In the genomic region with DNA sequence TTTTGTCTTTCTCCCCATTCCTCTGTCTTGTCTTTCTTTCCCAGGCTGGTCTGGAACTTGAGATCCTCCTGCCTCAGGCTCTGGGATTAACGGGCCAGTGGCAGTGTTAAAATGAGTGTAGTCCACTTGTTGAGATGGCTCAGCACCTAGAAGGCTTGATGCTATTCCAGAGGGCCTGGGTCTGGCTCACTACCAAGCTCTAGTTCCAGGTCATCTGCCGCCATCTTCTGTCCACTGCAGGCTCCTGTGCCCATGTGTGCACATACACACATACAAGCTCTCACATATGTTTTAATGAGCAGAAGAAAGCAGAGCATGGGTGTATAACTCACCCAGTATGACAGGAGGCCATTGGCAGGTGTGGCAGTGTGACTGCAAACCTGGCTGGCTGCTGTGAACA, we compare ENCODE assay signal across 7 mouse cellular contexts. TPM values are rescaled to one million over a fixed set of nuclear protein-coding genes. Genes with fewer than 3 reads are reported as not detected.
DNase-seq lines count a peak whose midpoint lies in the region; ATAC-seq and TF ChIP-seq lines count a peak whose summit lies in the region.

No protein-coding gene starts in this region.

- H3K4me3 ChIP-seq in hindbrain, embryonic 13.5 days: peak overlapping the region; percentile 56
- no peak overlapping the region for H3K4me3 ChIP-seq in hindbrain, embryonic 11.5 days (ENCODE audit: low read depth, low read length)
- peak overlapping the region; percentile 4; the same call in 1 of the 2 replicates for H3K4me3 ChIP-seq in hindbrain, embryonic 15.5 days
- no peak overlapping the region for H3K4me3 ChIP-seq in stomach, postnatal 0 days (ENCODE audit: low read depth, low read length)

- WGBS in hindbrain, embryonic 13.5 days: 89% methylated on average over 2 of the region's 2 CpGs
- 93% methylated on average over 2 of the region's 2 CpGs for WGBS in hindbrain, embryonic 11.5 days
- 82% methylated on average over 2 of the region's 2 CpGs for WGBS in hindbrain, embryonic 15.5 days
- 67% methylated on average over 2 of the region's 2 CpGs for WGBS in stomach, postnatal 0 days

- peak overlapping the region; percentile 43; the same call in 1 of the 2 replicates for H3K9ac ChIP-seq in hindbrain, embryonic 13.5 days
- H3K9ac ChIP-seq in hindbrain, embryonic 11.5 days (ENCODE audit: low read depth, low read length): no peak overlapping the region
- no peak overlapping the region for H3K9ac ChIP-seq in hindbrain, embryonic 15.5 days
- H3K9ac ChIP-seq in stomach, postnatal 0 days (ENCODE audit: low read length): no peak overlapping the region

- peak; percentile 38; the same call in 1 of the 2 replicates for TF ChIP-seq CTCF in stomach, postnatal 0 days (IDR thresholded peaks at IDR 0.05; ENCODE audit: low read depth)

- TF ChIP-seq EP300 in stomach, postnatal 0 days (optimal IDR thresholded peaks at IDR 0.05): no peak

- peak overlapping the region; percentile 81 for H3K4me2 ChIP-seq in hindbrain, embryonic 13.5 days
- no peak overlapping the region for H3K4me2 ChIP-seq in hindbrain, embryonic 11.5 days (replicated peaks; ENCODE audit: low read depth, low read length)
- H3K4me2 ChIP-seq in hindbrain, embryonic 15.5 days: peak overlapping the region; percentile 90
- no peak overlapping the region for H3K4me2 ChIP-seq in stomach, postnatal 0 days (replicated peaks; ENCODE audit: low read depth)

- peak overlapping the region; percentile 78 for H3K27ac ChIP-seq in hindbrain, embryonic 13.5 days
- no peak overlapping the region for H3K27ac ChIP-seq in hindbrain, embryonic 11.5 days (ENCODE audit: low read depth, low read length)
- H3K27ac ChIP-seq in hindbrain, embryonic 15.5 days (replicated peaks): peak overlapping the region; percentile 70
- peak overlapping the region; percentile 56 for H3K27ac ChIP-seq in stomach, postnatal 0 days (replicated peaks)

- no peak for ATAC-seq in hindbrain, embryonic 13.5 days (ENCODE audit: low FRiP score)
- ATAC-seq in hindbrain, embryonic 11.5 days (ENCODE audit: low FRiP score): no peak
- ATAC-seq in hindbrain, embryonic 15.5 days (ENCODE audit: low FRiP score, low read depth): no peak
- ATAC-seq in stomach, postnatal 0 days (ENCODE audit: low FRiP score, low TSS enrichment): no peak

- no peak for DNase-seq in hindbrain, embryonic 11.5 days (ENCODE audit: low spot score)
- peak; percentile 14 for DNase-seq in retina, postnatal 1 day
- no peak for DNase-seq in retina, embryonic 14.5 days (ENCODE audit: low spot score)
- DNase-seq in stomach, postnatal 0 days (ENCODE audit: low spot score): no peak
- no peak for DNase-seq in lung, postnatal 25 days (ENCODE audit: low spot score)

- H3K9me3 ChIP-seq in hindbrain, embryonic 13.5 days: no peaks in the 10 kb centered on the region
- H3K9me3 ChIP-seq in hindbrain, embryonic 11.5 days (ENCODE audit: control insufficient read depth, low read length): no peaks in the 10 kb centered on the region
- H3K9me3 ChIP-seq in hindbrain, embryonic 15.5 days: no peaks in the 10 kb centered on the region
- no peaks in the 10 kb centered on the region for H3K9me3 ChIP-seq in stomach, postnatal 0 days (ENCODE audit: control insufficient read depth, low read length)

- H3K36me3 ChIP-seq in hindbrain, embryonic 13.5 days: no peaks in the 10 kb centered on the region; the same call in 1 of the 2 replicates
- no peaks in the 10 kb centered on the region for H3K36me3 ChIP-seq in hindbrain, embryonic 11.5 days (ENCODE audit: control insufficient read depth, insufficient read depth, low read length)
- H3K36me3 ChIP-seq in hindbrain, embryonic 15.5 days: no peaks in the 10 kb centered on the region
- no peaks in the 10 kb centered on the region for H3K36me3 ChIP-seq in stomach, postnatal 0 days (ENCODE audit: control insufficient read depth, insufficient read depth, low read length)

- peaks cover 18% of the 10 kb centered on the region for H3K27me3 ChIP-seq in hindbrain, embryonic 13.5 days
- peaks cover 9% of the 10 kb centered on the region for H3K27me3 ChIP-seq in hindbrain, embryonic 11.5 days (ENCODE audit: control insufficient read depth, insufficient read depth, low read length)
- H3K27me3 ChIP-seq in hindbrain, embryonic 15.5 days: no peaks in the 10 kb centered on the region
- H3K27me3 ChIP-seq in stomach, postnatal 0 days (ENCODE audit: control insufficient read depth, insufficient read depth, low read length): no peaks in the 10 kb centered on the region

- peaks cover 43% of the 10 kb centered on the region for H3K4me1 ChIP-seq in hindbrain, embryonic 13.5 days (replicated peaks)
- peaks cover 11% of the 10 kb centered on the region; the same call in 1 of the 2 replicates for H3K4me1 ChIP-seq in hindbrain, embryonic 11.5 days (replicated peaks; ENCODE audit: control insufficient read depth, insufficient read depth, low read length)
- peaks cover 40% of the 10 kb centered on the region for H3K4me1 ChIP-seq in hindbrain, embryonic 15.5 days (replicated peaks)
- H3K4me1 ChIP-seq in stomach, postnatal 0 days (replicated peaks; ENCODE audit: control insufficient read depth, insufficient read depth): peaks cover 4% of the 10 kb centered on the region; the same call in 1 of the 2 replicates

RNA-seq across cellular contexts. Expression of gene Slc27a1, which starts 3.4 kb away (rescaled TPM):
- 78.5 and 81.9 TPM in 2 replicates for polyA plus RNA-seq in hindbrain, embryonic 13.5 days (2015; fragmentation: Nextera tagmentation; extraction: Ambion mirVana)
- polyA plus RNA-seq in hindbrain, embryonic 11.5 days (2014; fragmentation: Nextera tagmentation; extraction: Ambion mirVana): 13.7 and 18.2 TPM in 2 replicates
- 83.9 and 87.4 TPM in 2 replicates for polyA plus RNA-seq in hindbrain, embryonic 15.5 days (2015; fragmentation: Nextera tagmentation; extraction: Ambion mirVana)
- polyA plus RNA-seq in stomach, postnatal 0 days (2015; fragmentation: Nextera tagmentation; extraction: Ambion mirVana): 26.5 and 27.4 TPM in 2 replicates

RNA-seq across cellular contexts. Expression of gene Nxnl1, which starts 5.7 kb away (rescaled TPM):
- not detected in 2 replicates for polyA plus RNA-seq in hindbrain, embryonic 13.5 days (2015; fragmentation: Nextera tagmentation; extraction: Ambion mirVana)
- polyA plus RNA-seq in hindbrain, embryonic 11.5 days (2014; fragmentation: Nextera tagmentation; extraction: Ambion mirVana): not detected in 2 replicates
- polyA plus RNA-seq in hindbrain, embryonic 15.5 days (2015; fragmentation: Nextera tagmentation; extraction: Ambion mirVana): 0.06 and 0.08 TPM in 2 replicates
- 0.04 and 0.05 TPM in 2 replicates for polyA plus RNA-seq in stomach, postnatal 0 days (2015; fragmentation: Nextera tagmentation; extraction: Ambion mirVana)

RNA-seq across cellular contexts. Expression of gene Tmem221, which starts 13.4 kb away (rescaled TPM):
- polyA plus RNA-seq in hindbrain, embryonic 13.5 days (2015; fragmentation: Nextera tagmentation; extraction: Ambion mirVana): 0.19 TPM in 1 of 2 replicates, not detected in the other
- polyA plus RNA-seq in hindbrain, embryonic 11.5 days (2014; fragmentation: Nextera tagmentation; extraction: Ambion mirVana): 0.28 and 0.47 TPM in 2 replicates
- 0.21 and 0.38 TPM in 2 replicates for polyA plus RNA-seq in hindbrain, embryonic 15.5 days (2015; fragmentation: Nextera tagmentation; extraction: Ambion mirVana)
- 1.0 and 1.4 TPM in 2 replicates for polyA plus RNA-seq in stomach, postnatal 0 days (2015; fragmentation: Nextera tagmentation; extraction: Ambion mirVana)

RNA-seq across cellular contexts. Expression of gene Pgls, which starts 19.9 kb away (rescaled TPM):
- polyA plus RNA-seq in hindbrain, embryonic 13.5 days (2015; fragmentation: Nextera tagmentation; extraction: Ambion mirVana): 197 and 204 TPM in 2 replicates
- polyA plus RNA-seq in hindbrain, embryonic 11.5 days (2014; fragmentation: Nextera tagmentation; extraction: Ambion mirVana): 228 TPM in 2 replicates
- polyA plus RNA-seq in hindbrain, embryonic 15.5 days (2015; fragmentation: Nextera tagmentation; extraction: Ambion mirVana): 224 and 233 TPM in 2 replicates
- polyA plus RNA-seq in stomach, postnatal 0 days (2015; fragmentation: Nextera tagmentation; extraction: Ambion mirVana): 221 and 223 TPM in 2 replicates

RNA-seq across cellular contexts. Expression of gene Fam129c, which starts 25.4 kb away (rescaled TPM):
- polyA plus RNA-seq in hindbrain, embryonic 13.5 days (2015; fragmentation: Nextera tagmentation; extraction: Ambion mirVana): 6.9 and 8.2 TPM in 2 replicates
- polyA plus RNA-seq in hindbrain, embryonic 11.5 days (2014; fragmentation: Nextera tagmentation; extraction: Ambion mirVana): 3.3 and 3.6 TPM in 2 replicates
- 6.5 and 8.9 TPM in 2 replicates for polyA plus RNA-seq in hindbrain, embryonic 15.5 days (2015; fragmentation: Nextera tagmentation; extraction: Ambion mirVana)
- 0.99 and 1.4 TPM in 2 replicates for polyA plus RNA-seq in stomach, postnatal 0 days (2015; fragmentation: Nextera tagmentation; extraction: Ambion mirVana)

Comparison
In these comparisons a context has a peak if more than half of its experiments do, and no peak if none do; other contexts are left out.
1. H3K4me2 ChIP-seq: peak in hindbrain, embryonic 13.5 days (single experiment) and hindbrain, embryonic 15.5 days (single experiment); none in hindbrain, embryonic 11.5 days (single experiment) and stomach, postnatal 0 days (single experiment).
2. H3K4me3 ChIP-seq: peak in hindbrain, embryonic 13.5 days (single experiment) and hindbrain, embryonic 15.5 days (single experiment); none in hindbrain, embryonic 11.5 days (single experiment) and stomach, postnatal 0 days (single experiment).